Mouse (Mus musculus) cortical plate, adult 2 months (tissue): Measurements from ENCODE around the gene Fos. TPM values are rescaled to one million over a fixed set of nuclear protein-coding genes. Genes with fewer than 3 reads are reported as not detected.

Source experiments
- H3K27ac ChIP-seq: fragments of 200-500 bp; 2 replicates; pipeline ENCODE4 v1.5.1; 2012; ENCODE audit warnings: low read length, control low read depth, inconsistent platforms; ENCODE audit not compliant: insufficient read depth
- H3K4me1 ChIP-seq: fragments of 200-500 bp; 2 replicates; pipeline ENCODE4 v1.6.1; 2011; ENCODE audit warnings: low read length; ENCODE audit not compliant: control insufficient read depth, insufficient read depth
- H3K4me3 ChIP-seq: fragments of 200-500 bp; 2 replicates; pipeline ENCODE4 v1.5.1; 2011; ENCODE audit warnings: mild to moderate bottlenecking, low read length, control low read depth; ENCODE audit not compliant: insufficient read depth
- CTCF ChIP-seq: fragments of 200-500 bp; IDR thresholded peaks from 2 replicates; pipeline ENCODE4 v1.5.1; 2011; ENCODE audit warnings: mild to moderate bottlenecking, control low read depth, low read length; ENCODE audit not compliant: insufficient read depth; ENCODE audit errors: extremely low read depth
- POLR2A ChIP-seq: fragments of 200-500 bp; IDR thresholded peaks from 2 replicates; pipeline ENCODE4 v1.6.1; 2011; ENCODE audit warnings: mild to moderate bottlenecking, low read length, control low read depth; ENCODE audit not compliant: insufficient read depth; ENCODE audit errors: extremely low read depth
- polyA plus RNA-seq: library from polyadenylated mRNA; depleted of rRNA; stranded (reverse); fragments of >200 nt; gene quantifications from 2 replicates; pipeline ENCODE4 v1.2.3, GENCODE M21; 2012

Gene Fos
- polyA plus RNA-seq, 1 experiment: 41.8 TPM

- no peaks in the 10 kb centered on the region for H3K4me1 ChIP-seq
- no peak overlapping the region for H3K27ac ChIP-seq
- no peak for TF ChIP-seq POLR2A
- TF ChIP-seq CTCF: no peak
- H3K4me3 ChIP-seq: no peak overlapping the region
Measured at GRCm38 (mm10) chr12:85459820-85460219, 13.9 kb upstream of the Fos start.

GRCm38 (mm10) chr12:85461913-85462663 lies 11.6 kb upstream of the Fos start:
- TF ChIP-seq POLR2A (no peak), CTCF (no peak)
- Histone ChIP-seq H3K27ac (no peak overlapping the region), H3K4me3 (no peak overlapping the region), H3K4me1 (no peaks in the 10 kb centered on the region)

DNA sequence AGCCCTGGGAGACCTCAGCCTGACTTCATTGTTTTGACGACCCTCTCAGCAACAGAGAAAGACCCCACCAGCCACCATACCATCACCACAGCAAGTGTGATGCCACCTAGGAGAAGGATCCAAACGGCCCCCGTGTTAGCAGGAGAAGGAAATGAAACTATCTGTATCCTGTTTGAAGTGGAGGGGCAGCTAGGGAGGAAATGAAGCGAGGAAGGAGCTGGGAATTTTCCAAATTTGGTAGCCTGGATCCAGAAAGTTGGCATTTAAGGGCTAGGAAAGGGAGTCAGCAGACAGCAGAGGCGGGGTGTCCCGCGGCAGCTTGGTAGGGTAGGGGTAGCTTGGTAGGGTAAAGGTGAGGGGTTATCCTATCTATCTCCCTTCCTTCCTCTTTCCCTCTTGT lies 10.9 kb upstream of the Fos start:
- Histone ChIP-seq H3K27ac (no peak overlapping the region), H3K4me3 (no peak overlapping the region), H3K4me1 (peaks cover 3% of the 10 kb centered on the region)
- TF ChIP-seq CTCF (no peak), POLR2A (no peak)

GRCm38 (mm10) chr12:85464431-85464830 lies 9.3 kb upstream of the Fos start:
- TF ChIP-seq POLR2A (no peak), CTCF (no peak)
- no peak overlapping the region for H3K4me3 ChIP-seq
- H3K27ac ChIP-seq: no peak overlapping the region
- H3K4me1 ChIP-seq: peaks cover 4% of the 10 kb centered on the region

GRCm38 (mm10) chr12:85464902-85465301 lies 8.8 kb upstream of the Fos start:
- no peak overlapping the region for H3K4me3 ChIP-seq
- H3K27ac ChIP-seq: no peak overlapping the region
- no peak for TF ChIP-seq POLR2A
- no peak for TF ChIP-seq CTCF
- peaks cover 4% of the 10 kb centered on the region for H3K4me1 ChIP-seq

- Histone ChIP-seq H3K4me3 (no peak overlapping the region), H3K27ac (no peak overlapping the region), H3K4me1 (peaks cover 5% of the 10 kb centered on the region)
- TF ChIP-seq CTCF (no peak), POLR2A (no peak)
Measured at GRCm38 (mm10) chr12:85467854-85468253, 5.8 kb upstream of the Fos start.

DNA sequence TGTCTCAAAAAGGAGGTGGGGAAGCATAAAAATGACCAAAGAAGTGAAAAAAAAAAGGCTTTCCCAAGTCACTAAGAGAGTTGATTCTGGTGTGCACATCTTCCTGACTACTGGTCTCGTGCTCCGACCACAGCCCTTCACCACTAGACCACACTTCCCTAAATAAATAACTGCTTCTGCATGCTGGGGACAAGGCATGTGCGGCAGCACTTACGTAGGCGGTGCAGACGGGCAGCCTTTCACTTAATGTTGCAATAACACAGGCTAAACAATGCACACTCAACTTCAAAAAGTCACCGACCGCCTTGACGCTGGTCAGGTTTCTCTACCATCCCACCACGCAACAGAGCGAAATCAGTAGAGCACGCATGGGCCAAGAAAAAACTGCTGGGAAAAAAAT lies 5.0 kb upstream of the Fos start:
- TF ChIP-seq POLR2A (no peak), CTCF (no peak)
- H3K27ac ChIP-seq: no peak overlapping the region
- H3K4me3 ChIP-seq: no peak overlapping the region
- peaks cover 6% of the 10 kb centered on the region for H3K4me1 ChIP-seq

DNA sequence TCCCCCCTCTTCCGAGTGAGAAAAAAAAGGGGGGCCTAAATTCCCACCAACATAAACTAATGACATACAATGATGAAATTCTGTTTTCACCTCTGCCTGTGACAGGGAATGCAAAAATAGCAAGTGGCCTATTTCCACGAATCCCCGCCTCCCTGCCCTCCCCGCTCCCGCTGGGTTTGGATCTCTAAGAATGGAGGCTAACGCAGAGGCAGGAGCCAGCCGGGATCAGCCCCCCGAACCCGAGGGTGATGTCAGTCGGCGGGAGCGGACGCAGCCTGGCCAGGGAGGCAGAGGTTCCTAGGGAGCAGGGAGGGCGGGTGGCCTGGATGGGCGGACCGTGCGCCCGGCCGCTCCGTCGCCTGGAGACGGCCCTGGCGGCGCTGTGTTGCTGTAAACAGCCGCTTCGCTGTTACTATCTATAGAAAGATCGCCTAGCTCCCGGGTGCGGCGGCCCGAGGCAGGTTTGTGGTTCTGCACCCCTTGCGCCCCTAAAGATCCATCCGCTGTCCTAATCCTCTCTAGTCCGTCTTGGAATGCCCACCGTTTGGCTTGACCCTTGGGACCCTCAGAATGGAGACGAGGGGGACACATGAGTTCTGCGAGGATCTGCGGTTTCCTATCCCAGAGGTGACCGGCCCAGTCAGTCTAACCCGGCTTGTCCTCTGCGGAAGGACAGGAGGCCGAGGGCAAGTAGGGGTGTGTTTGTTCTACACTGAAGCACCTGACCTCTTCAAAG lies 1.6 kb upstream of the Fos start:
- no peak for TF ChIP-seq CTCF
- TF ChIP-seq POLR2A: 0 out of 2 replicates have a peak, but pooled peaks have one; percentile 10
- Histone ChIP-seq H3K4me3 (peak overlapping the region; percentile 93), H3K27ac (peak overlapping the region; percentile 77), H3K4me1 (peaks cover 10% of the 10 kb centered on the region)

- H3K27ac ChIP-seq: peak overlapping the region; percentile 33; the same call in 1 of the 2 replicates
- TF ChIP-seq CTCF (no peak), POLR2A (no peak)
- H3K4me1 ChIP-seq: peaks cover 7% of the 10 kb centered on the region; the same call in 1 of the 2 replicates
- H3K4me3 ChIP-seq: peak overlapping the region; percentile 93
Measured at GRCm38 (mm10) chr12:85472656-85473410, 857 bp upstream of the Fos start.
